Mouse (Mus musculus) left cerebral cortex, adult 2 months (tissue): ENCODE measurements around the gene Kdelr2. TPM values are rescaled to one million over a fixed set of nuclear protein-coding genes. Genes with fewer than 3 reads are reported as not detected.
A peak's percentile ranks its signal among the peaks of the same experiment; 100 is the strongest.
"Not testable (repeated sequence)": the region's sequence is repeated elsewhere in the genome, so short reads cannot be mapped to it uniquely, and the experiment has no call there.

ENCODE experiments used
- DNase-seq, 2 experiments: peaks; one replicate each; pipeline ENCODE4 v3.0.0; 2021 to 2022; ENCODE audit warnings: low spot score in 2 of 2, mixed read lengths in 1 of 2; ENCODE audit errors: extremely low spot score in 1 of 2
- H3K27ac ChIP-seq: fragments of 200-600 bp; 2 replicates; pipeline ENCODE4 v1.8.1; 2022
- H3K4me3 ChIP-seq: fragments of 200-600 bp; 2 replicates; pipeline ENCODE4 v1.8.1; 2022
- CTCF ChIP-seq: fragments of 200-600 bp; IDR thresholded peaks from 2 replicates; pipeline ENCODE4 v1.8.1; 2022; ENCODE audit warnings: antibody characterized with exemption, mild to moderate bottlenecking, moderate library complexity
- intact Hi-C: fragments of 180-260 bp; cut with DNase I; formaldehyde crosslinking; loops from one replicate; pipeline ENCODE4 v1.15.1; 2025
- total RNA-seq, 2 experiments: library from RNA; stranded (reverse); gene quantifications; 2 replicates each; pipeline ENCODE4 v1.2.3; 2021

The Kdelr2 gene
- total RNA-seq, 2 experiments from 2014 or later: 33.3 to 33.4 TPM

- no peak for DNase-seq
- TF ChIP-seq CTCF: no peak
- no peak overlapping the region for H3K27ac ChIP-seq
- intact Hi-C loops: no loop called here
- H3K4me3 ChIP-seq: peak overlapping the region; percentile 41
Measured at GRCm38 (mm10) chr5:143370416-143371145, 33.1 kb upstream of the Kdelr2 start.

- Histone ChIP-seq H3K27ac (no peak overlapping the region), H3K4me3 (no peak overlapping the region)
- no peak for TF ChIP-seq CTCF
- intact Hi-C loops: no loop called here
- no peak for DNase-seq
Measured at GRCm38 (mm10) chr5:143371146-143371510, 32.5 kb upstream of the Kdelr2 start.

- DNase-seq: peak in 1 of 2 experiments; percentile 16
- H3K27ac ChIP-seq: no peak overlapping the region
- TF ChIP-seq CTCF: peak; percentile 53
- H3K4me3 ChIP-seq: peak overlapping the region; percentile 42
- intact Hi-C loops: no loop called here
Measured at GRCm38 (mm10) chr5:143372818-143373217, 30.8 kb upstream of the Kdelr2 start.

GRCm38 (mm10) chr5:143375242-143375641, 28.4 kb upstream of the Kdelr2 start:
- DNase-seq: peak; percentile 45 to 63
- intact Hi-C loops: no loop called here
- no peak overlapping the region for H3K4me3 ChIP-seq

GRCm38 (mm10) chr5:143376156-143376555, 27.5 kb upstream of the Kdelr2 start:
- intact Hi-C loops: no loop called here
- no peak for DNase-seq
- Histone ChIP-seq H3K4me3 (no peak overlapping the region), H3K27ac (no peak overlapping the region)
- no peak; the same call in 1 of the 2 replicates for TF ChIP-seq CTCF

More at GRCm38 (mm10) chr5:143375242-143375641, 28.4 kb upstream of the Kdelr2 start:
- H3K27ac ChIP-seq: no peak overlapping the region
- TF ChIP-seq CTCF: peak; percentile 81

- H3K4me3 ChIP-seq: peak overlapping the region; percentile 23; the same call in 1 of the 2 replicates
- H3K27ac ChIP-seq: no peak overlapping the region
- no peak for TF ChIP-seq CTCF
- no peak for DNase-seq
- intact Hi-C loops: no loop called here
Measured at GRCm38 (mm10) chr5:143386797-143387621, 16.6 kb upstream of the Kdelr2 start.

- intact Hi-C loops: no loop called here
- peak; percentile 14; the same call in 1 of the 2 replicates for TF ChIP-seq CTCF
- DNase-seq: no peak
- H3K27ac ChIP-seq: no peak overlapping the region
- H3K4me3 ChIP-seq: no peak overlapping the region
Measured at GRCm38 (mm10) chr5:143394184-143394583, 9.5 kb upstream of the Kdelr2 start.

- H3K4me3 ChIP-seq, intact Hi-C loops, H3K27ac ChIP-seq, DNase-seq: not testable (repeated sequence)
Measured at GRCm38 (mm10) chr5:143394966-143395365, 8.7 kb upstream of the Kdelr2 start.

GRCm38 (mm10) chr5:143395649-143396048, 8.0 kb upstream of the Kdelr2 start:
- peak; percentile 52 for TF ChIP-seq CTCF
- no peak for DNase-seq
- intact Hi-C loops: no loop called here
- Histone ChIP-seq H3K4me3 (no peak overlapping the region), H3K27ac (no peak overlapping the region)

- DNase-seq: no peak
- Histone ChIP-seq H3K27ac (no peak overlapping the region), H3K4me3 (no peak overlapping the region)
- no peak for TF ChIP-seq CTCF
- intact Hi-C loops: no loop called here
Measured at GRCm38 (mm10) chr5:143400501-143400900, 3.1 kb upstream of the Kdelr2 start.

GRCm38 (mm10) chr5:143401556-143401955, 2.1 kb upstream of the Kdelr2 start:
- H3K4me3 ChIP-seq: no peak overlapping the region
- no peak overlapping the region for H3K27ac ChIP-seq
- intact Hi-C loops: no loop called here
- TF ChIP-seq CTCF: no peak
- DNase-seq: no peak
